Mouse (Mus musculus) embryonic fibroblast, embryonic 13.5 days (primary cell): ENCODE data around the gene Jtb. TPM values are rescaled to one million over a fixed set of nuclear protein-coding genes. Genes with fewer than 3 reads are reported as not detected.

Experiments used
- H3K27ac ChIP-seq: 2 replicates; pipeline ENCODE4 v1.5.1; 2012; ENCODE audit warnings: low read length, control low read depth, inconsistent platforms; ENCODE audit not compliant: insufficient read depth
- H3K4me1 ChIP-seq: 2 replicates; pipeline ENCODE4 v1.6.1; 2011; ENCODE audit warnings: low read length; ENCODE audit not compliant: control insufficient read depth, insufficient read depth
- H3K4me3 ChIP-seq: 2 replicates; pipeline ENCODE4 v1.5.1; 2011; ENCODE audit warnings: mild to moderate bottlenecking, control low read depth, low read length; ENCODE audit not compliant: insufficient read depth
- CTCF ChIP-seq: IDR thresholded peaks from 2 replicates; pipeline ENCODE4 v1.5.1; 2011; ENCODE audit warnings: mild to moderate bottlenecking, control low read depth, low read length, moderate library complexity, borderline replicate concordance; ENCODE audit not compliant: insufficient read depth
- POLR2A ChIP-seq: IDR thresholded peaks from 2 replicates; pipeline ENCODE4 v1.6.1; 2011; ENCODE audit warnings: low read depth, mild to moderate bottlenecking, control low read depth, low read length, moderate library complexity
- polyA plus RNA-seq: library from polyadenylated mRNA; stranded (reverse); fragments of >200 nt; gene quantifications from 2 replicates; pipeline ENCODE4 v1.2.4, GENCODE M21; 2011; ENCODE audit warnings: low read depth; ENCODE audit not compliant: missing spikeins, insufficient read length

The Jtb gene
- polyA plus RNA-seq, 1 experiment, result 47.5 TPM

GRCm38 (mm10) chr3:90255784-90256353, 24.5 kb downstream of the Jtb start:
- Histone ChIP-seq H3K4me3 (no peak overlapping the region), H3K4me1 (peaks cover 8% of the 10 kb centered on the region), H3K27ac (no peak overlapping the region)
- no peak for TF ChIP-seq POLR2A
- TF ChIP-seq CTCF, result no peak

- no peak for TF ChIP-seq POLR2A
- TF ChIP-seq CTCF, result no peak
- no peak overlapping the region for H3K27ac ChIP-seq
- no peak overlapping the region for H3K4me3 ChIP-seq
- 0 out of 2 replicates have a peak, but pooled peaks cover 3% of the 10 kb centered on the region for H3K4me1 ChIP-seq
Measured at GRCm38 (mm10) chr3:90256731-90257530, 25.5 kb downstream of the Jtb start.

- 0 out of 2 replicates have a peak, but pooled peaks cover 3% of the 10 kb centered on the region for H3K4me1 ChIP-seq
- TF ChIP-seq CTCF (no peak), POLR2A (no peak)
- H3K27ac ChIP-seq, result no peak overlapping the region
- H3K4me3 ChIP-seq, result no peak overlapping the region
Measured at GRCm38 (mm10) chr3:90258521-90258920, 27.1 kb downstream of the Jtb start.

GRCm38 (mm10) chr3:90263121-90263771, 31.8 kb downstream of the Jtb start:
- TF ChIP-seq CTCF (no peak), POLR2A (no peak)
- no peak overlapping the region for H3K4me3 ChIP-seq
- H3K4me1 ChIP-seq, result no peaks in the 10 kb centered on the region
- H3K27ac ChIP-seq, result no peak overlapping the region

GRCm38 (mm10) chr3:90264687-90265033, 33.3 kb downstream of the Jtb start:
- H3K4me3 ChIP-seq, result peak overlapping the region; percentile 25
- no peaks in the 10 kb centered on the region for H3K4me1 ChIP-seq
- H3K27ac ChIP-seq, result no peak overlapping the region
- TF ChIP-seq CTCF (no peak), POLR2A (0 out of 2 replicates have a peak, but pooled peaks have one; percentile 14)

GRCm38 (mm10) chr3:90265034-90265931, 33.9 kb downstream of the Jtb start, which contains the start of gene Dennd4b:
TSS of gene Dennd4b (plus strand) at chr3:90265185.
- peak; percentile 76 for TF ChIP-seq CTCF
- TF ChIP-seq POLR2A, result peak; percentile 84
- H3K4me1 ChIP-seq, result no peaks in the 10 kb centered on the region
- peak within 1 kb of the TSS; percentile 62 for H3K4me3 ChIP-seq
- H3K27ac ChIP-seq, result peak within 1 kb of the TSS; percentile 94

GRCm38 (mm10) chr3:90265932-90266741, 34.7 kb downstream of the Jtb start:
- Histone ChIP-seq H3K4me3 (peak overlapping the region; percentile 52), H3K4me1 (no peaks in the 10 kb centered on the region), H3K27ac (peak overlapping the region; percentile 91)
- TF ChIP-seq CTCF, result no peak
- peak; percentile 24; the same call in 1 of the 2 replicates for TF ChIP-seq POLR2A

GRCm38 (mm10) chr3:90266901-90267775, 35.7 kb downstream of the Jtb start:
- no peaks in the 10 kb centered on the region for H3K4me1 ChIP-seq
- no peak for TF ChIP-seq POLR2A
- TF ChIP-seq CTCF, result no peak
- no peak overlapping the region; the same call in 1 of the 2 replicates for H3K27ac ChIP-seq
- H3K4me3 ChIP-seq, result no peak overlapping the region
